In genomic region chr7:18886963-18887362, GRCm38 (mm10) we compare ENCODE assay signal across 24 mouse cellular contexts. TPM values are rescaled to one million over a fixed set of nuclear protein-coding genes. Genes with fewer than 3 reads are reported as not detected.
DNase-seq lines count a peak whose midpoint lies in the region; ATAC-seq and TF ChIP-seq lines count a peak whose summit lies in the region.
"Had no signal": no experiment of that assay in that cellular context is flagged by ENCODE, and none has a peak within 500 bp of the region (broad histone marks: within the 10 kb centered on the region; RNA-seq: fewer than 3 reads in every experiment).

No protein-coding gene starts in this region.

- H3K9ac ChIP-seq in liver, embryonic 15.5 days = no peak overlapping the region
- no peak overlapping the region for H3K9ac ChIP-seq in liver, postnatal 0 days (replicated peaks)
- no peak overlapping the region for H3K9ac ChIP-seq in liver, embryonic 12.5 days
- H3K9ac ChIP-seq: embryonic facial prominence, embryonic 12.5 days; forebrain, embryonic 13.5 days; forebrain, embryonic 15.5 days; forebrain, postnatal 0 days had no signal

- peak; percentile 1 for DNase-seq in cerebellum, adult 11-12 months
- DNase-seq in cerebellum, adult 2 months = no peak
- no peak for DNase-seq in liver
- DNase-seq in liver, postnatal 0 days = no peak
- DNase-seq: adrenal gland, adult 8-10 months; adrenal gland, postnatal 14 days; adrenal gland, postnatal 36 days; B cell, adult 2 months; cerebellum, adult 18-20 months; cerebellum, adult 9-10 months; cerebellum, postnatal 10 days; cerebellum, postnatal 25 days; forebrain, postnatal 0 days had no signal

- H3K4me3 ChIP-seq in cerebellum, adult 2 months (replicated peaks; ENCODE audit: insufficient read depth, low read depth, low read length) = no peak overlapping the region
- peak overlapping the region; percentile 12; the same call in 1 of the 2 replicates for H3K4me3 ChIP-seq in liver, embryonic 15.5 days (replicated peaks)
- H3K4me3 ChIP-seq in liver, postnatal 0 days (ENCODE audit: low read depth, low read length) = peak overlapping the region; percentile 27
- no peak overlapping the region for H3K4me3 ChIP-seq in liver, embryonic 12.5 days
- H3K4me3 ChIP-seq: embryonic facial prominence, embryonic 10.5 days; embryonic facial prominence, embryonic 12.5 days; forebrain, embryonic 13.5 days; forebrain, embryonic 15.5 days had no signal

- no peaks in the 10 kb centered on the region for H3K4me1 ChIP-seq in cerebellum, adult 2 months (ENCODE audit: control insufficient read depth, insufficient read depth, low read length)
- H3K4me1 ChIP-seq in liver, embryonic 15.5 days (replicated peaks) = no peaks in the 10 kb centered on the region
- H3K4me1 ChIP-seq in liver, postnatal 0 days (ENCODE audit: insufficient read depth) = no peaks in the 10 kb centered on the region
- H3K4me1 ChIP-seq in liver, embryonic 12.5 days = no peaks in the 10 kb centered on the region
- H3K4me1 ChIP-seq: embryonic facial prominence, embryonic 12.5 days; forebrain, embryonic 15.5 days had no signal

- no peak for TF ChIP-seq EP300 in liver, postnatal 0 days (IDR thresholded peaks at IDR 0.05; ENCODE audit: low read depth)

- TF ChIP-seq POLR2A in cerebellum, adult 2 months (IDR thresholded peaks at IDR 0.05; ENCODE audit: borderline replicate concordance, insufficient read depth, low read length) = no peak

- WGBS in cerebellum, adult 2 months = 90% methylated on average over 1 of the region's 1 CpGs
- 60% methylated on average over 1 of the region's 1 CpGs for WGBS in liver, embryonic 15.5 days (ENCODE audit: insufficient replicate concordance)
- WGBS in liver, postnatal 0 days (ENCODE audit: insufficient replicate concordance) = 72% methylated on average over 1 of the region's 1 CpGs
- WGBS in liver, embryonic 12.5 days (ENCODE audit: insufficient replicate concordance) = 83% methylated on average over 1 of the region's 1 CpGs

- no peaks in the 10 kb centered on the region for H3K36me3 ChIP-seq in liver, embryonic 15.5 days (replicated peaks)
- 0 out of 2 replicates have a peak, but pooled peaks cover 4% of the 10 kb centered on the region for H3K36me3 ChIP-seq in liver, postnatal 0 days (replicated peaks; ENCODE audit: insufficient read depth, low read length)
- H3K36me3 ChIP-seq in liver, embryonic 12.5 days = peaks cover 4% of the 10 kb centered on the region; the same call in 1 of the 2 replicates
- H3K36me3 ChIP-seq: embryonic facial prominence, embryonic 10.5 days; forebrain, embryonic 15.5 days had no signal

- 0 out of 2 replicates have a peak overlapping the region, but pooled peaks have one; percentile 10 for H3K4me2 ChIP-seq in liver, embryonic 15.5 days
- peak overlapping the region; percentile 46 for H3K4me2 ChIP-seq in liver, postnatal 0 days (ENCODE audit: low read depth, low read length)
- H3K4me2 ChIP-seq in liver, embryonic 12.5 days = no peak overlapping the region
- H3K4me2 ChIP-seq: embryonic facial prominence, embryonic 12.5 days; forebrain, embryonic 13.5 days; forebrain, embryonic 15.5 days had no signal

- H3K27ac ChIP-seq in cerebellum, adult 2 months (ENCODE audit: insufficient read depth, low read length) = no peak overlapping the region
- no peak overlapping the region for H3K27ac ChIP-seq in liver, embryonic 15.5 days (replicated peaks)
- no peak overlapping the region for H3K27ac ChIP-seq in liver, postnatal 0 days (ENCODE audit: low read depth)
- no peak overlapping the region for H3K27ac ChIP-seq in liver, embryonic 12.5 days
- H3K27ac ChIP-seq: embryonic facial prominence, embryonic 10.5 days; embryonic facial prominence, embryonic 12.5 days; forebrain, embryonic 13.5 days; forebrain, embryonic 15.5 days had no signal

- H3K9me3 ChIP-seq in liver, embryonic 15.5 days (replicated peaks) = no peaks in the 10 kb centered on the region
- H3K9me3 ChIP-seq in liver, postnatal 0 days (ENCODE audit: low read length) = no peaks in the 10 kb centered on the region
- H3K9me3 ChIP-seq in liver, embryonic 12.5 days (replicated peaks) = no peaks in the 10 kb centered on the region
- H3K9me3 ChIP-seq: embryonic facial prominence, embryonic 10.5 days; embryonic facial prominence, embryonic 12.5 days; forebrain, embryonic 13.5 days; forebrain, embryonic 15.5 days; G1E had no signal

- ATAC-seq in liver, embryonic 15.5 days (ENCODE audit: insufficient read depth) = no peak
- no peak for ATAC-seq in liver, postnatal 0 days
- ATAC-seq in liver, embryonic 12.5 days = no peak
- ATAC-seq: activated CD4-positive, CD25-positive, alpha-beta regulatory T cell, adult 4 months; CD4-positive, CD25-positive, alpha-beta regulatory T cell, adult 4 months; forebrain, embryonic 13.5 days; forebrain, embryonic 15.5 days; forebrain, postnatal 0 days; Patski had no signal

- no peak for TF ChIP-seq CTCF in cerebellum, adult 2 months (IDR thresholded peaks at IDR 0.05; ENCODE audit: borderline replicate concordance, insufficient read depth, low read depth, low read length)
- no peak for TF ChIP-seq CTCF in liver, postnatal 0 days (IDR thresholded peaks at IDR 0.05; ENCODE audit: low read depth)

- H3K27me3 ChIP-seq in cerebellum, adult 2 months (ENCODE audit: control insufficient read depth, insufficient read depth, low read length) = no peaks in the 10 kb centered on the region
- H3K27me3 ChIP-seq in liver, embryonic 15.5 days = no peaks in the 10 kb centered on the region
- H3K27me3 ChIP-seq in liver, postnatal 0 days (ENCODE audit: insufficient read depth, low read length) = no peaks in the 10 kb centered on the region
- H3K27me3 ChIP-seq in liver, embryonic 12.5 days (replicated peaks) = no peaks in the 10 kb centered on the region
- H3K27me3 ChIP-seq: embryonic facial prominence, embryonic 12.5 days; forebrain, embryonic 13.5 days; forebrain, embryonic 15.5 days; Patski had no signal

RNA-seq across cellular contexts. Expression of gene Pglyrp1, which starts 15.8 kb away (rescaled TPM):
- polyA plus RNA-seq in cerebellum, adult 2 months (2012; rRNA removed) = 17.3 TPM in 2 replicates
- polyA plus RNA-seq in liver, embryonic 15.5 days (2015; fragmentation: Nextera tagmentation; extraction: Ambion mirVana) = 69.3 and 73.4 TPM in 2 replicates
- polyA plus RNA-seq in liver, postnatal 0 days (2015; fragmentation: Nextera tagmentation; extraction: Ambion mirVana) = 118 and 119 TPM in 2 replicates
- polyA plus RNA-seq in liver, embryonic 12.5 days (2016; fragmentation: Nextera tagmentation; extraction: Ambion mirVana) = 8.9 and 10.0 TPM in 2 replicates
- polyA plus RNA-seq: G1E had no signal

RNA-seq across cellular contexts. Expression of gene Ccdc61, which starts 23.3 kb away (rescaled TPM):
- 16.3 and 17.6 TPM in 2 replicates for polyA plus RNA-seq in cerebellum, adult 2 months (2012; rRNA removed)
- polyA plus RNA-seq in liver, embryonic 15.5 days (2015; fragmentation: Nextera tagmentation; extraction: Ambion mirVana) = 8.4 and 11.1 TPM in 2 replicates
- polyA plus RNA-seq in liver, postnatal 0 days (2015; fragmentation: Nextera tagmentation; extraction: Ambion mirVana) = 5.6 and 7.5 TPM in 2 replicates
- 16.8 and 18.3 TPM in 2 replicates for polyA plus RNA-seq in liver, embryonic 12.5 days (2016; fragmentation: Nextera tagmentation; extraction: Ambion mirVana)

RNA-seq across cellular contexts. Expression of gene Nova2, which starts 38.7 kb away (rescaled TPM):
- polyA plus RNA-seq in cerebellum, adult 2 months (2012; rRNA removed) = 12.8 and 14.5 TPM in 2 replicates
- polyA plus RNA-seq in liver, embryonic 15.5 days (2015; fragmentation: Nextera tagmentation; extraction: Ambion mirVana) = 0.06 TPM in 2 replicates
- polyA plus RNA-seq in liver, postnatal 0 days (2015; fragmentation: Nextera tagmentation; extraction: Ambion mirVana) = 0.08 and 0.12 TPM in 2 replicates
- 0.13 and 0.16 TPM in 2 replicates for polyA plus RNA-seq in liver, embryonic 12.5 days (2016; fragmentation: Nextera tagmentation; extraction: Ambion mirVana)
- polyA plus RNA-seq: activated CD4-positive, CD25-positive, alpha-beta regulatory T cell, adult 4 months; CD4-positive, CD25-positive, alpha-beta regulatory T cell, adult 4 months; G1E had no signal

RNA-seq across cellular contexts. Expression of gene Mill2, which starts 47.2 kb away (rescaled TPM):
- 2.0 and 2.1 TPM in 2 replicates for polyA plus RNA-seq in cerebellum, adult 2 months (2012; rRNA removed)
- 0.15 and 0.18 TPM in 2 replicates for polyA plus RNA-seq in liver, embryonic 15.5 days (2015; fragmentation: Nextera tagmentation; extraction: Ambion mirVana)
- polyA plus RNA-seq in liver, postnatal 0 days (2015; fragmentation: Nextera tagmentation; extraction: Ambion mirVana) = 0.17 and 0.36 TPM in 2 replicates
- polyA plus RNA-seq in liver, embryonic 12.5 days (2016; fragmentation: Nextera tagmentation; extraction: Ambion mirVana) = 0.07 and 0.10 TPM in 2 replicates
- polyA plus RNA-seq: activated CD4-positive, CD25-positive, alpha-beta regulatory T cell, adult 4 months; embryonic facial prominence, embryonic 10.5 days; forebrain, embryonic 11.5 days; G1E had no signal

Comparison
In these comparisons a context has a peak if more than half of its experiments do, and no peak if none do; other contexts are left out.
1. H3K4me3 ChIP-seq: peak in liver, embryonic 15.5 days (single experiment) and liver, postnatal 0 days (single experiment); none in cerebellum, adult 2 months (single experiment) and liver, embryonic 12.5 days (single experiment).
2. RNA of gene Nova2, which starts 38.7 kb away (polyA plus RNA-seq): 12.8 to 14.5 TPM in cerebellum, adult 2 months; 0.13 to 0.16 TPM in liver, embryonic 12.5 days, 0.08 to 0.12 TPM in liver, postnatal 0 days and 0.06 TPM in liver, embryonic 15.5 days; every median in the first group is over 10 times any median in the second.